Mouse (Mus musculus) thymus, adult 2 months (tissue): ENCODE measurements around the gene Aldh3b2.
"Not testable (repeated sequence)": the region's sequence is repeated elsewhere in the genome, so short reads cannot be mapped to it uniquely, and the experiment has no call there.

Experiments used
- CTCF ChIP-seq: fragments of 200-500 bp; IDR thresholded peaks from 2 replicates; pipeline ENCODE4 v1.5.1; 2012; ENCODE audit warnings: mild to moderate bottlenecking, control low read depth, low read length, moderate library complexity, borderline replicate concordance; ENCODE audit not compliant: control insufficient read depth, poor library complexity, insufficient read depth; ENCODE audit errors: extremely low read depth
- POLR2A ChIP-seq: fragments of 200-500 bp; IDR thresholded peaks from 2 replicates; pipeline ENCODE4 v1.6.1; 2012; ENCODE audit warnings: mild to moderate bottlenecking, low read length, control low read depth, moderate library complexity; ENCODE audit not compliant: control insufficient read depth, poor library complexity, insufficient read depth; ENCODE audit errors: extremely low read depth

DNA sequence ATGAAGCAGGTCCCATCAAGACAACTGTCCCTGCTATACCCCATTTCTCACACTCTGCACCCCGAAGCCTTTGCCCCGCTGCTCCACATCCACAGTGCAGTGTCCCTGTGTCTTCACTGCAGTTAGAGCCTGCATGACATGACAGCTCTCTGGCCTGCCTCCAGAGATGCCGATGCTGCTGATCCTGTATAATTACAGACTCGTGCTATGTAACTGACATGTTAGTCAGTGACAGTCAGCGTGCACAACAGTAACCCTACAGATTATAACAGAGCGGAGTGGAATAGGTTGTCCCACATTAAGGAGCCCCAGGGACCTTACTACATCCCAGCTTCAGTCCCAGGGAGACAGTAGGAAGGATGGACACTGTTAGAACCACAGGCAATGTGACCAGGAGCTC is 2.5 kb downstream of the Aldh3b2 start:
- not testable (repeated sequence) for TF ChIP-seq POLR2A, CTCF
